Comparison of ENCODE assay signal across 8 mouse cellular contexts in genomic region chr2:179875147-179875546, GRCm38 (mm10).
A peak's percentile ranks its signal among the peaks of the same experiment; 100 is the strongest.
DNase-seq lines count a peak whose midpoint lies in the region; ATAC-seq and TF ChIP-seq lines count a peak whose summit lies in the region.

No protein-coding gene starts in this region.

- H3K36me3 ChIP-seq in heart, embryonic 10.5 days, result no peaks in the 10 kb centered on the region
- no peaks in the 10 kb centered on the region for H3K36me3 ChIP-seq in kidney, postnatal 0 days (ENCODE audit: insufficient read depth, low read length)
- H3K36me3 ChIP-seq in liver, embryonic 11.5 days (ENCODE audit: control insufficient read depth, insufficient read depth, low read length), result no peaks in the 10 kb centered on the region
- no peaks in the 10 kb centered on the region for H3K36me3 ChIP-seq in neural tube, embryonic 13.5 days

- no peaks in the 10 kb centered on the region for H3K9me3 ChIP-seq in heart, embryonic 10.5 days
- H3K9me3 ChIP-seq in kidney, postnatal 0 days (replicated peaks; ENCODE audit: low read length), result no peaks in the 10 kb centered on the region
- H3K9me3 ChIP-seq in liver, embryonic 11.5 days (ENCODE audit: control insufficient read depth, low read length), result no peaks in the 10 kb centered on the region
- H3K9me3 ChIP-seq in neural tube, embryonic 13.5 days, result no peaks in the 10 kb centered on the region

- WGBS in heart, embryonic 10.5 days, result 12% methylated on average over 3 of the region's 3 CpGs
- 0% methylated on average over 3 of the region's 3 CpGs for WGBS in kidney, postnatal 0 days
- WGBS in liver, embryonic 11.5 days, result 4% methylated on average over 3 of the region's 3 CpGs
- 9% methylated on average over 3 of the region's 3 CpGs for WGBS in neural tube, embryonic 13.5 days

- H3K9ac ChIP-seq in kidney, postnatal 0 days (ENCODE audit: low read depth, low read length), result no peak overlapping the region
- no peak overlapping the region for H3K9ac ChIP-seq in liver, embryonic 11.5 days (ENCODE audit: low read depth, low read length)
- no peak overlapping the region for H3K9ac ChIP-seq in neural tube, embryonic 13.5 days

- no peaks in the 10 kb centered on the region for H3K4me1 ChIP-seq in heart, embryonic 10.5 days
- H3K4me1 ChIP-seq in kidney, postnatal 0 days (replicated peaks; ENCODE audit: insufficient read depth, low read length), result no peaks in the 10 kb centered on the region
- H3K4me1 ChIP-seq in liver, embryonic 11.5 days (replicated peaks; ENCODE audit: control insufficient read depth, insufficient read depth, low read length), result no peaks in the 10 kb centered on the region
- peaks cover 11% of the 10 kb centered on the region for H3K4me1 ChIP-seq in neural tube, embryonic 13.5 days (replicated peaks)

- peak; percentile 41 for ATAC-seq in CD4-positive, CD25-positive, alpha-beta regulatory T cell, adult 4 months
- peak; percentile 58; the same call in 1 of the 2 replicates for ATAC-seq in kidney, postnatal 0 days (replicated peaks; ENCODE audit: low FRiP score, low read depth)
- peak; percentile 17; the same call in 1 of the 2 replicates for ATAC-seq in liver, embryonic 11.5 days (replicated peaks; ENCODE audit: low FRiP score)
- peak; percentile 51 for ATAC-seq in neural tube, embryonic 13.5 days (ENCODE audit: low read depth)

- TF ChIP-seq CTCF in kidney, postnatal 0 days (IDR thresholded peaks at IDR 0.05; ENCODE audit: low read depth), result peak; percentile 92

- H3K27ac ChIP-seq in heart, embryonic 10.5 days, result no peak overlapping the region
- H3K27ac ChIP-seq in kidney, postnatal 0 days, result no peak overlapping the region
- no peak overlapping the region for H3K27ac ChIP-seq in liver, embryonic 11.5 days (ENCODE audit: low read depth, low read length)
- H3K27ac ChIP-seq in neural tube, embryonic 13.5 days (replicated peaks), result no peak overlapping the region

- peaks cover 21% of the 10 kb centered on the region for H3K27me3 ChIP-seq in heart, embryonic 10.5 days (ENCODE audit: insufficient read depth, poor library complexity, severe bottlenecking)
- no peaks in the 10 kb centered on the region for H3K27me3 ChIP-seq in kidney, postnatal 0 days (ENCODE audit: insufficient read depth, low read length)
- no peaks in the 10 kb centered on the region for H3K27me3 ChIP-seq in liver, embryonic 11.5 days (replicated peaks; ENCODE audit: control insufficient read depth, insufficient read depth, low read length)
- H3K27me3 ChIP-seq in neural tube, embryonic 13.5 days, result no peaks in the 10 kb centered on the region; the same call in 1 of the 2 replicates

- DNase-seq in adrenal gland, postnatal 25 days, result peak; percentile 62
- peak; percentile 80 for DNase-seq in embryo, embryonic 9.5 days (ENCODE audit: extremely low spot score)
- peak; percentile 91 for DNase-seq in heart, embryonic 10.5 days (ENCODE audit: low spot score)
- DNase-seq in kidney, postnatal 0 days (ENCODE audit: low spot score), result peak; percentile 89
- peak; percentile 64 for DNase-seq in liver, embryonic 11.5 days (ENCODE audit: low spot score)
- peak; percentile 60 for DNase-seq in testis, postnatal 14 days (ENCODE audit: low spot score)

- H3K4me2 ChIP-seq in kidney, postnatal 0 days (ENCODE audit: low read length), result no peak overlapping the region
- no peak overlapping the region for H3K4me2 ChIP-seq in liver, embryonic 11.5 days
- H3K4me2 ChIP-seq in neural tube, embryonic 13.5 days, result no peak overlapping the region

- no peak overlapping the region for H3K4me3 ChIP-seq in heart, embryonic 10.5 days
- H3K4me3 ChIP-seq in kidney, postnatal 0 days (replicated peaks; ENCODE audit: low read depth, low read length), result no peak overlapping the region
- H3K4me3 ChIP-seq in liver, embryonic 11.5 days (ENCODE audit: low read depth, low read length), result no peak overlapping the region
- no peak overlapping the region for H3K4me3 ChIP-seq in neural tube, embryonic 13.5 days
